Mouse (Mus musculus): ENCODE data around the gene Gpm6b. TPM values are rescaled to one million over a fixed set of nuclear protein-coding genes. Genes with fewer than 3 reads are reported as not detected.

Gpm6b gene
- polyA plus RNA-seq (2012; rRNA removed), result 20.2 and 21.4 TPM in 2 replicates

DNA sequence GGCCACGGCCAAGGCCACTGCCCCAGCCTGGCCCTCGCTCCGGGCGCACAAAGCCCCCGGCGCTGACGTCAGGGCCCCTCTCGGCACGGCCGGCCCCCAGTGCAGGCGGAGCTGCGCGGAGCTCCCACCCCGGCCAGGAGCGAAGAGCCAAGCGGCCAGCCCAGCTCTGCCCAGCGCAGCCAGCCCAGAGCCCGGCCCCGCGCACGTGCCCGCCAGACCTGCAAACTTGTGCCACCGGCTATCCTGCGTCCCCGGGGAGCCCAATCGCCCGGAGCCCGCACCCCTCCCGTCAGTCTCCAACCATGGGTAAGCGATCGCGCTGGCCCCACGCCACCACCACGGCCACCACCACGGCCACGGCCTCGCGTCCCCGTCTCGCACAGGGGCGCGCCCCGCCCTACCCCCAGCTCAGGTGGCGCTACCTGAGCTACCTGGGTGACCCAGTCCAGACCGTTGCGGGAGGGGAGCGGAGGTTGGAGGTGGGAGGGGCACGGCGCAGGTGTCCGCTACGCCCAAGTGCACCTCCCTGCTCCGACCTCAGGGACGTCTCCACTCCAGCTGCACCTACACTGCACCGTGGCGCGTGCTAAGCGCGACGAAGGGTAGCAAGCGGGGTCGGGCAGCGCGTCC is at the start of gene Gpm6b:
Gpm6b (plus strand) TSS at position 81 of the 630 bp plus-strand sequence.
- DNase-seq (ENCODE audit: low spot score), result peak; percentile 35

DNA sequence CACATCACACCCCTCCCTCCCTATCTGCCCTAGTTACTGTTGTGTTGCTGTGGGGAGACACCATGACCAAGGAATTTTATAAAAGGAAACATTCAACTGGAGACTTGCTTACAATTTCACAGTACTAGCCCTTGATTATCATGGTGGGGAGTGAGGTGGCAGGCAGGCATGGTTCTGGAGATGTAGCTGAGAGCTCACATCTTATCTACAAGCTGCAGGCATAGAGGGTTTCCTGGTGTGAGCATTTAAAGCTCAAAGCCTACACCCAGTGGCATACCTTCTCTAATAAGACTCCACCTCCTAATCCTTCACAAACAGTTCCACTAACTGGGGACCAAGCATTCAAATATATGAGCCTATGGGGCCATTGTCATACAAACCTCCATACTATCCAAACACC is 42.4 kb upstream of the Gpm6b start:
- no peak for DNase-seq (ENCODE audit: low spot score)

DNA sequence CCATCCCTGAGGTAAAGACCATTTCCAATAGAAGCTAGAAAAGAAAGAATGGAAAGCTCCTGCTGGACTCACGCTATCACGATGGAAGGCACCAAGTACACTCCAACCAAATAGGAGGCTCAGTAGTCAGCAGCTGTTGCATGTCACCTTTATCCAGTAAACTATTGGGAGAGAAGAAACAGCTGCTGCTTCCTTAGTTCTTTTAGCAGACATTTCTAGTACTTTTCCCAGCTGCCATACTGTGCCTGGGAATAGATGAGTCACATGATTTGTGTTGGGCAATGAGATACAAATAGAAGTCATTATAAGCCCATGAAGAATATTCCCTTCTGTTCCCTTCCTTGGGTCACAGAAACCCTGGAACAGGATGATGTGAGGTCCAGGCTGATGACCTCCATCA is 40.4 kb upstream of the Gpm6b start:
- DNase-seq (ENCODE audit: low spot score), result no peak

DNA sequence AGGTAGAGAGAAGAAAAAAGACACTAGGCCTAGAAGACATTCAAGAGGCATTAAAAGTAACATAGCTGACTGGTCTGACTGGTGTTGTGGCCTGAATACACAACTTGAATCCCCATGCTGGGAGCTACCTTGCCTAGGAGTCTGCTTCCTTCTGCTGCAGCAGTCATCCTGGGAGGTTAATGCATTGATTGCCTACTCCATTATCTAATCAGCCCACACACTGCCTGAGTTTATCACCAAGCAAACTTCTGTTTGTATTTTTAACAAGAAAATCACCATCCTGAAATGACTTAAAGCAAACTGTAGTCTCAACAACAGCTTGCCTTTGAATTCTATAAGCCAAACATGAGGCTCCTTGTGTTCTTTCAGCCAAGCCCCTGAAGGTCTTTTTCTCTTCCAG is 38.9 kb upstream of the Gpm6b start:
- no peak for DNase-seq (ENCODE audit: low spot score)

DNA sequence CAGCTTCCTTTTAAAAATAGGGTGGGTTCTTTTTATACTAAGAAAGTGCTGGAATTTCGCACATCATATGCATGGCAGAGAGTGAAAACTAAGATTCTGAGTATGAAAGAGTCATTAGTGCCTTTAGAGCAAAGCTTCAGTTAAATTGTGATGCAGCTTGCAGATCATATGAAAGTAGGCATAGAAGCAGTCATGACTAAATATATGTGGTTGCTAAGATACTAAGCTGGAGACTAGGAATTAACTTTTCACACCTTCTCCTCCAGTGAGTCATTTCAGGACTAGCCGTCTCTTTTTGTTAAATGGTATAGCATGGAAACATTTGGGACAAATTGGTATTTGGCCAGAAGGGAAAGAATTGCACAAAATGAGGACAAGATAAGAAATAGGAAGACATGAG is 24.1 kb upstream of the Gpm6b start:
- no peak for DNase-seq (ENCODE audit: low spot score)

DNA sequence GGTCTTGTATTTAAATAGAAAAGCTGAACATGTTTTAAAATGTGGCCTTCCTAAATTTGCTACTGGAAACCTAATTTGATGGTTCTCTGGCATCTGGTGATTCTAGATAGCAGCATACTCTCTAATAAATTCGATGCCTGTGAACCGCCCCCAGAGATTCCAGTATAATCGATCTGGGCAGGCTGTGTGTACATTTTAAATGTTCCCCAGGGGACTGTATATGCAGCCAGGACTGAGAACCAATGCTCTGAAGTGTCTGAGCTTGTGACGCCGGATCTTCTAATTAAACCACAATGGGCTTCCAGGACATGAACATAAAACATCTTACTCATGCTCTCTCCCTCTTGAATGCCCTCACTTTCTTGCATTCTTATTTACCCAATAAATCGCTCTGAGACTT is 22.5 kb upstream of the Gpm6b start:
- DNase-seq (ENCODE audit: low spot score), result no peak

DNA sequence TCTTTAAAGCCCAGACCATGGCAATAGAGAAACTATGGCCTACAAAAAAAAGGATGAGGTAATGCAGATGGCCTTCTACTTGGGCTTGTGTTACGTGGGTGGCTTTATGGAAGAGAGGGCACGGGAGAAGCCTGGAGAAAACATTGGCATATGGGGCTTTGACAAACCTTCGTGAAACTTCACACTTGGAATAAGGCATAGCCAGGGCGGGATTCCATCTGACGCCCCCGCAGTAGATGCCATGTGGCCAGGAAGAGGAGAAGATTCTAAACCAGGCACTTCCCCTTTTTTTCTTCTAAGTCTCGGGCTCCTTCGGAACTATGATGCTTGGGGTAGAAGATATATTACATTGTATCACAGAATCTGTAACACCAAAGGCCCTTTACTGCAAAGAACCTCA is 22.0 kb upstream of the Gpm6b start:
- DNase-seq (ENCODE audit: low spot score), result no peak

DNA sequence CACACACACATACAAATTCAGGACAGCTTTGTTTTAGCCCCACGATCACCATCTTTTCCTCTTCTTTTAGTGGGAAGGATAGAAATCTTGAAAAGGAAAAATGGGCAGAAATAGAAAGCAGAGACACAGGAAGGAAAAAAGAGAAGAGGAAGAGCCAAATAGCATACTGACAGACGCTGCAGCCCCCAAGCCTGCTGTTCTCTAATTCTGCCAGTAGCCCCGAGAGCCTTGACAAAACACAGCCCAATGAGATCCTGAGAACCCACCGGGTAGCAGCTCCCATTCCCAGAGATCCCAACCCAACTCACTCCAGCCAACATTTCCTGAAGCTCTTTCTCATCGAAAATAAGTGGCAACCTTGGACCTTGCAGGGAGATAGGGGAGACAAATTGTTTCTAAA is 19.4 kb upstream of the Gpm6b start:
- no peak for DNase-seq (ENCODE audit: low spot score)

DNA sequence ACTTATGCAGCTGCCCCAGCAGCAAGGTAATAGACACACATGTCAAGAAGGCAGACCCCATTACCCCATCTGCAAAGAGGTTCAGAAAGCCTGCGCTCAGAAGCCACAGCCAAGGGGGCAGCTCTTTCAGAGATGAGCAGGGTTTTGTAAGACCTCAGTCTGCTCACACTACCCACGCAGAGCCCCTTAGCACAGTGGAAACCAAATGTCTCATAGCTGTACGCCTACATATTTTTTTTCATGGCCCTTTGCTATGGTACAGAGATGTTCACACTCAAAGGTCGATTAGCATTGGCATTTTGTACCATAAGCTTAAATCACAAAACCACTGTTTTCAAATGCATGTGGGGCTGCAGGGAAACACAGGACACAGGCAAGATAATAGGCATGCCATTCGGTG is 11.9 kb upstream of the Gpm6b start:
- no peak for DNase-seq (ENCODE audit: low spot score)

DNA sequence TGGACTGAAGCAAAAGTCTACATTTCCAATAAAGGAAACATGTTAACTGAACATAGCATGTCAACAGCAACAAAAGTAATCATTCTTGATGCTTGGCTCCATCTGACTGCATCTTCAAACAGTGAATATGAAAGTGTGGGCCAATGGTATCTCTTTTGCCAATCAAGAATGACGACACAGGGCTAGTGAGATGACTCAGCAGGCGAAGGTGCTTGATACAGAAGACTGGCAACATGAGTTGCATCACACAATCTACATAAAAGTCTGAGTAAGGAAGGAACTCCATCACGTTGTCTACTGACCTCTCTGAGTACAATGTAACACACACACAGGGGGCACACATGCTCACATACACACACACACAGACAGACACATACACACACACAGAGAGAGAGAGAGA is 9.0 kb upstream of the Gpm6b start:
- DNase-seq (ENCODE audit: low spot score), result no peak

DNA sequence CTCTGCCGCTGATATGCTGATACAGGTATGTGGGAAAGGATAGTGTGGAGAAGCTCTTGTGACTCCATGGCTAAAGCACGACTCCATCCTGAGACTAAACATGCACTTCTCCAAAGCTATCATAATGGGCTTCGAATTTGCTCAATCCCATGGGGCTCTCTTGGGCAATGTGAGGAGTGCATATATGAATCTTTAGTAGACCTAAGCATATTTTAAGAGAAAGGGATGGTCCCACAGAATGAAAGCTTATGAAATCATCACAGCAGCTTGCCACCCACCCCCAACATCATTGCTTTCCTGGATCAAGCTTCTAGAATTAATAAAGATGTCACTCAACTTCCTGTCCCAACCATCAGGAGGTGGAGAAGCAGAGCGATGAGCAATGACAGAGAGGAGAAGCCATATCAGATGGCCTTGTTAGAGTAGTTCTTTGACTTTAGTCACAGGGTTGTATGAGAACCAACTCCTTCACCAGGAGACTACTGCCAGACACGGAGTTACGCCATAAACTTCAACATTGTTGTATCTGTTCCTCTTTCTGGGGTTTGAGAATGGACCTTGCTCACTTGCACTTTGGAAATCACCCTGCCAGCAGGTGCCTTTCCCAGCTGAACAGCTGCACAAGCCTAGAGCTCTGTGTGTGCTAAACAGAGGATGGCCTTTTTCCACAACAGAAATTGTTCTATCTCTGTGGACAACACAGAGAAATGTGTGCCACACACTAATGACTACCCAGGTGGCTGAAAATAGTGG is 8.0 kb upstream of the Gpm6b start:
- no peak for DNase-seq (ENCODE audit: low spot score)

DNA sequence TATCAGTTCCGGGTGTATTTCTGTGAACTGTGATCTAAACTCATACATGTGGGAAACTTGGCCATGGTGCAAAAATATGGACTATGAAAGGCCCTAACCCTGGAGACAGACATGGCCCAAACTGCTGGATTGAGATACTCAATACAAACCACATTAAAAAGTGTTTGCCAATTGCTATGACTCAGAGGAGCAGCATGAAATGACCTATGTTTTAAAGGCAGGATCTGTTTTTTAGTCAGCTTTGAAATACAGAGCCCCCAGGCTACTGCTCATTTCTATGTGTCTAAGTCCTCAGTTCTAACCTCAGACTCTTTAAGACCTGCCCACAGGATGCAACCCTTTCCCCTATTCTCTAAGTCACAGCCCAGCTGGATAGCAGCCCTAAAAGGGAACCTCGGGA is 2.6 kb upstream of the Gpm6b start:
- DNase-seq (ENCODE audit: low spot score), result no peak

DNA sequence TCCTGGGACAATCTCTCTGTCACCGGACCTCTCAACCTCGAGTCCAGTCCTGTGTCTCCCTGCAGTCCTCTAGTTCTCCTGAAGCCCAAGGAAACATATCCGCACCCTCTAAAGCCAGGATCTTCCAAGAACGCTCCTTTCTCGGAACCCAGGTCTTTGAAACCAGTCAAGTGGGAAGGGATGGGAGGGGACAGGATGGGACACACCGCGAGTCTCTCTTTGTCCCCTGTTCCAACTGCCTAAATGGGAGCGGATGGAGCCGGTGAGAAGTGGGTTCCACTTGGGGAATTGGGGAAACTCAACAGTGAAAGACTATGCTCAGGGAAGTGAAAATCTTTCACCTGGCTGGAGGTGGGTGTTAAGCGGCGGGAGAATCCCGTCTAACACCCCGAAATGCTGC is 809 bp downstream of the Gpm6b start:
- no peak for DNase-seq (ENCODE audit: low spot score)

DNA sequence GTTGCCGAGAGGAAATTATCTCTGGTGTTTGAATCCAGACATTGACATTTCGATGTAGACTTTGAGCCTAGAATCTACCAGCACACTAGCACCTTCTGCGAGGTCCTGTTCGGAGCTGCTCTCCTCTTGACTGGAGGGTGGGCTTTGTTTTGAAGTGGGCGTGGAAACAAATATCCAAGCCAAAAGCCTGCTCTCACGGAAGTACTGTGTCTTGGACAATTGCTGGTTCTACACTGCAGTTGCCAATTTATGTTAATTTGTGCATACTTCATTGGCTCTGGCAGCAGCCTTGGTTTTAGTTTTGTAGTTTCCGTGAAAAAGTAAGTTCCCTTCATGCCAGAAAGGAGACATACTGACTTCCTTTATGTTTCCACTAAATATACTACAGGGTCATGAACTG is 2.0 kb downstream of the Gpm6b start:
- no peak for DNase-seq (ENCODE audit: low spot score)

DNA sequence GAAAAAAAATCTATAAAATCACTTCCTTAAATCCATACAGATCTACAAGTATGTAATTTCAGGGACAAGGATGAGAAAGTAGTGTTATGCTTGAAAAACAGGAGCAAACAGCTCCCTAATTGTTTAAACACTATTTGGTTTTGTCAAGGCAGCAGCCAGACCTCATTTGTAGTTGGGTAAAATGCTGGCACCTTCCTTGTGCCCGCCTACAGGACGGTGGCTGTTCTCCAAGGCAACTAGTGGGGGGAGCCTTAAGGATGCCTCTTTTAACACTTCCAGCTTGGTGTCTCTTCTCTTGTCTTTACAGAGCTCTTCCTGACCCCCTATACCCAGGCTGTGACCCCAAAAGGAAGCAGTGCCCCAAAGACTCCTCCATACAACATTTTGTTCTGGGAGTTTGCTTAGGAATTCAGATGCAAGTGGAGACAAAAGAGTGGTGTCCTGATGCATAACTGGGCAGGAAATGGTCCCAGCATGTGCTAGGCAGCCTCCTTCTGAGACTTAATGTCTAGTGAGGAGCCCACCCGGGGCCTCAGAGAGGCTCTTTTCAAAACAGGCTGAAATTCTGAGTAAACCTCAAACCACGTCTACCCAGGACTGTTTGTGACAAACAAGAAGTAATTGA is 4.7 kb downstream of the Gpm6b start:
- DNase-seq (ENCODE audit: low spot score), result no peak

DNA sequence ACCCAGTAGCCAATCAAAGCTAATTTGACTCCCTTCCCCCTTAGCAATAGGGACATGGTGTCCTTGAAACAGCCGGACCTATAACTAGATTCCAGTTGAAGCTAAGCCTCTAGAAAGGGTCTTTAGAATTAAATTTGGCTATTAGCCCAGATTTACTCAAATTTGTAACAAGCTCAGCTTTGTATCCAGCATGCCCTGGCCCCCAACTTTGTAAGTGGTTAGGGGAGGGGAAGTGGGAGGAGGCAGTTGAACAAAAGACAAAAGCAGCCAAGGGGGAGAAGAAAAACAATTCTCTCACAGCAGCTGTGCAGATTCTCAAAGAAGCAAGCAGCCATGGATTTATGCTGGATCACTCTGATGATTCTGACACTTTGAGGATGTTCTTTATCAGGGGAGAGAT is 32.8 kb downstream of the Gpm6b start:
- DNase-seq (ENCODE audit: low spot score), result no peak

DNA sequence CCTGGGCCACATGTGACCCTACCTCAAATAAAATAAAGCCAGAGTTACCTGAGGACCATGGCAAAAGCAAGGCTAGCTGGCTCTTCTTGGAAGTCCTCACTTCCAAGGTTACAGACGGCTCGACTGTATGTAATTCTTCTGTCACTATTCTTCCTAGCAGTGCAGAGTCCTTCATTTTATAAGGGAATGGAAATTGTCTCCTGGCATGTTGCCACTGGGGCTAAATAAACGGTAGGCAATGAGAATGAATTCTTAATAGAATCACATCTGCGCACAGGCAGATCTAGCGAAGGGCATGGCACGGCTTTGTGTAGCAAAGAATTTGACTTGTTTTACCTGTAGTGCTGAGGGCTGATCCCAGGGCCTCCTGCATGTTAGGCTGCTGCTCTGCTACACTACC is 33.9 kb downstream of the Gpm6b start:
- DNase-seq (ENCODE audit: low spot score), result no peak

DNA sequence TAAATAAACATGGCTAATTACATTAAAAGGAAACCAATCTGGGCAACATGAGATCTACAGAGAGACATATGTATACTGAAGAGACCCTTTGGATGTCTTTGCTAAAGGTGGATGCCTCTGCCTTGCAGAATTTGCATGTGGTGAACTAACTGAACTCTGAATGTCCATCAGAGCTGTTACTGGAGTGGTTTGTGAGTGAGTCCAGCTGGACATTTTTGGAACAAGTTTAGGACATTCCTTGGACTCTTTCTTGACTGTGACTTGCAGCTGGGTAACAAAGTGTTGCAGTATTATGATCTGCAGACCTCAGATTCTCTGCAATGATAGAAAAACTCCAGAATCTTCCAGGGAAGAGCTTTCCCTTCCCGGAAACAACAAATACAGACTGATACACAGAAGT is 41.1 kb downstream of the Gpm6b start:
- DNase-seq (ENCODE audit: low spot score), result no peak

DNA sequence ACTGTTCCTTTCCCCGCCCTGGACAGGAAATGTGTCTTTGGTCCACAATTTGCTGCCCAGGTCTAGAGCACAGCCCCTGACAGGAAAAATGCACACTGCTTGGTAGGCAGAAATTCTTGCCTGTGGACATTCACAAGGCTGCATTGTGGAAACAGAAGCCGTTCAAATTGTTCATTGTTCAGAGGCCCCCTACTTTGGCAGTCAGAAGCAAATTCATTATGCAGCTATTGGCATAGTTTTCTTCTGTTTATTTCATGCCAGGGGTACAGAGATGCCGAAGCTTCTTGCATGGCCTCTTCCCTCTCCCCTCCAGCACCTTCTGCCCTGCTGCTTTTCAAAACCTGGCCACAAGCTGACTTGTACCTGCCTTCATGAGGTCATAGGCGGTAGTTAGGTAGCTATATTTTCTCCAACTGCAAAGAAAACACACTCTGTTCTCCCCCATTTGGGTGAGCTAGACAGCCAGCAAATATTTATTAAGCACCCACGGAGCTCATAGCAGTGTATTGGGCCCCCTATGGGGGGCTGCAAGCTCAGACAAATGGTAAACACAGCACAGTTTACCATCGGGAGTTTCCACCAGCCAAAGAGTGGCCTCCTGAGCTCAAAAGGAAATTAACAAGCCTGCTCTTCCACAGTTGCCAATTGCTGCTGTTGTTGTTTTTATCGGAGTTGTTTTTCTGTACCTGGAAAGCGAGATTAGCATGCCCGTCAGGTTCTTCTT is 48.2 kb downstream of the Gpm6b start:
- DNase-seq (ENCODE audit: low spot score), result no peak

DNA sequence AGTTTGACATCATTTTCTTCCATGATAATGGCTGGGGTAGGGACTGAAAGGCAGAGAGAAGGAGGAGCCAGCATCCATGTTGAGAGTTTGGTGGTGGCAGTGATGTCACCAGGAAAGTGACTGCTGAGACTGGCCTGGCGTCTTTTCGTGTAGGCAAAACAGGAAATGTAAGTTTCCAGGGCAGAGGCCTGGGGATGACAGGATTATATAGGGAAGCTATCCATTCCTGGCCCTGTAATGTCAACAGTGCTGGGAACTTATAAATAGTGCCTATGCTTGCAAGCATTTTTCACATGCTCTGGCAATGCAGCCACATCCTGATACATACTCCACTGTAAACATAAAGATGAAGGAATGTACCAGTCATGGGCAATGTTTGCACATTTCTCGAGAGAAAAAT is 52.6 kb downstream of the Gpm6b start:
- DNase-seq (ENCODE audit: low spot score), result no peak

DNA sequence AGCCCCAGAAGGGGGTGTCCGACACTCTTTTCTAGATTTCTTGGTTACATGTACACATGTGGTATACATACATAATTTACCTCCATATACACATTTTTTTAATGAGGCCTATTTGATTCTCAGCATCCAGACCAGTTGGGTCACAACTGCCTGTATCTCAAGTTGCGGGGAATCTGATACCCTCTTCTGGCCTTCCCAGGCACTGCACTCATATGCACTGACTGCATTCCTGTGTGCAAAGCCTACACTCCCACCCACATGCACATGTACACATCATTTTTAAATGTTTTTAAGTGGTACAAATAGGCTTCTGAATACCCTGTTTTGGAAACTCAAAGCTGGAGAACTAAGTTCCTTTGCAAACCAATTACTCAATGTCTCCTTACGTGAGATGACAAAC is 54.8 kb downstream of the Gpm6b start:
- no peak for DNase-seq (ENCODE audit: low spot score)

DNA sequence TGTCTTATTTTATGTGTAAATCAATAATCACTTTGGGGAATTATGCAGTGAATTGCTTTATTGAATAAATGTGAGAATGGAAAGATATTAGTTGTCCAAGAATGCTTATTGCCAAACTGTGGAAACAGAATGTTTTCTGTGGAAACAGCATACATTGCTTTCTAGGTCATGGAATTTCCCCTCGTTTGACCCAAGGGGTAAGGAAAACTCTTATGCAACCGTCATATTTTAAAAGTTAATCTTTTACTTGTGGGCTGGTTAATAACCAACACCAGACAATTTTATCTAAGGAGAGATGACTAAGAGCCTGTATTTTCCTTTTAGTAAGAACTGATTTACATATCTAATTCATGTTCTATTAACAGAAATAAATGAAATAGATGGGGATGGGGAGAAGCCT is 64.1 kb downstream of the Gpm6b start:
- no peak for DNase-seq (ENCODE audit: low spot score)

DNA sequence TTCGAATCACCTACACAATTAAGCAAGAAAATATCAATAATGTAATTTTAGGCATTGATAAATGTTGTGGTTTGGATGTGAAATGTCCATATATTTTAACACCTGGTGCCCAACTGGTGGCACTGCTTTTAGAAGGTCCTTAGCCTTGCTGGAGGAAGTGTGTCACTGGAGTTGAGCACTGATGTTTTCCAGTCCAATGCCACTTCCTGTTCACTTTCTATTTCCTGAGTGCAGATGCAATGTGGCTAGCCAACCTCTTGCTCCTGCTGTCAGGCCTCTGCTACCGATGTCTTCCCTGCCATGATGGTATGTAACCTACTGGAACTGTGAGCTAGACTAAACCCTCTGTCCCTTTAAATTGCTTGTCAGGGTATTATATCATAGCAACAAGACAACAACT is 65.6 kb downstream of the Gpm6b start:
- no peak for DNase-seq (ENCODE audit: low spot score)
